Mouse (Mus musculus): Measurements from ENCODE around the gene Aspscr1.
A peak's percentile ranks its signal among the peaks of the same experiment; 100 is the strongest.

GRCm38 (mm10) chr11:120749430-120749829 is 76.7 kb downstream of the Aspscr1 start:
- TF ChIP-seq CTCF (IDR thresholded peaks at IDR 0.05; ENCODE audit: low read depth, low read length): peak; percentile 45
- TF ChIP-seq TAL1 (conservative IDR thresholded peaks at IDR 0.05; ENCODE audit: low read depth, low read length): no peak
- TF ChIP-seq GATA2 (IDR thresholded peaks at IDR 0.05; ENCODE audit: borderline replicate concordance, low read depth, low read length): no peak
- TF ChIP-seq POLR2AphosphoS5 (IDR thresholded peaks at IDR 0.05; ENCODE audit: insufficient replicate concordance, low read depth, low read length): no peak
- TF ChIP-seq GATA1 (IDR thresholded peaks at IDR 0.05; ENCODE audit: borderline replicate concordance, low read length): no peak

All from G1E (cell line).